Mouse (Mus musculus) kidney, postnatal 0 days (tissue): Measurements from ENCODE around the gene Mrps18b. TPM values are rescaled to one million over a fixed set of nuclear protein-coding genes. Genes with fewer than 3 reads are reported as not detected.
"Not testable (repeated sequence)": the region's sequence is repeated elsewhere in the genome, so short reads cannot be mapped to it uniquely, and the experiment has no call there.

ENCODE experiments used
- ATAC-seq: fragments of 200-750 bp; cut with Nextera tagmentation; replicated peaks from 2 replicates; pipeline ENCODE4 v1.8.0; 2017; ENCODE audit warnings: low read depth, moderate number of reproducible peaks, moderate TSS enrichment, moderate library complexity; ENCODE audit not compliant: low FRiP score
- DNase-seq: peaks from one replicate; pipeline ENCODE4 v3.0.0-alpha.2; 2016; ENCODE audit warnings: low spot score
- H3K27ac ChIP-seq: fragments of 300-500 bp; sonication (generic); 2 replicates; pipeline ENCODE4 v1.5.1; 2014; ENCODE audit warnings: mild to moderate bottlenecking
- H3K27me3 ChIP-seq: fragments of 300-500 bp; sonication (generic); 2 replicates; pipeline ENCODE4 v1.6.1; 2014; ENCODE audit warnings: low read length, mixed read lengths; ENCODE audit not compliant: insufficient read depth
- H3K36me3 ChIP-seq: fragments of 300-500 bp; sonication (generic); 2 replicates; pipeline ENCODE4 v1.6.1; 2014; ENCODE audit warnings: low read length, mixed read lengths; ENCODE audit not compliant: insufficient read depth
- H3K4me1 ChIP-seq: fragments of 300-500 bp; sonication (generic); replicated peaks from 2 replicates; pipeline ENCODE4 v1.6.1; 2014; ENCODE audit warnings: antibody characterized with exemption, low read length, mixed read lengths; ENCODE audit not compliant: insufficient read depth
- H3K4me2 ChIP-seq: fragments of 300-500 bp; sonication (generic); 2 replicates; pipeline ENCODE4 v1.6.1; 2014; ENCODE audit warnings: mild to moderate bottlenecking, low read length, moderate library complexity, mixed read lengths
- H3K4me3 ChIP-seq: fragments of 300-500 bp; sonication (generic); replicated peaks from 2 replicates; pipeline ENCODE4 v1.5.1; 2014; ENCODE audit warnings: low read depth, low read length
- H3K9ac ChIP-seq: fragments of 300-500 bp; sonication (generic); 2 replicates; pipeline ENCODE4 v1.6.1; 2014; ENCODE audit warnings: low read depth, low read length
- H3K9me3 ChIP-seq: fragments of 300-500 bp; sonication (generic); replicated peaks from 2 replicates; pipeline ENCODE4 v1.6.1; 2016; ENCODE audit warnings: low read length, inconsistent platforms, mixed read lengths
- CTCF ChIP-seq: IDR thresholded peaks from 2 replicates; pipeline ENCODE4 v1.5.1; 2016; ENCODE audit warnings: antibody characterized with exemption, low read depth, mild to moderate bottlenecking, moderate library complexity
- WGBS: fragments of 180-500 bp; shearing (Covaris S2); extraction: QIAGEN DNeasy Blood & Tissue Kit; methylation state at CpG from one replicate; pipeline ENCODE4 v1.1.7; 2014; 5-methylcytosine and 5-hydroxymethylcytosine counted together
- polyA plus RNA-seq: library from polyadenylated mRNA; unstranded; fragments of >200 nt; fragmentation: Nextera tagmentation; extraction: Ambion mirVana; gene quantifications from 2 replicates; pipeline ENCODE4 v1.2.1, GENCODE M21; 2015

Mrps18b gene
- polyA plus RNA-seq, 1 experiment from 2014 or later, result 94.7 TPM

DNA sequence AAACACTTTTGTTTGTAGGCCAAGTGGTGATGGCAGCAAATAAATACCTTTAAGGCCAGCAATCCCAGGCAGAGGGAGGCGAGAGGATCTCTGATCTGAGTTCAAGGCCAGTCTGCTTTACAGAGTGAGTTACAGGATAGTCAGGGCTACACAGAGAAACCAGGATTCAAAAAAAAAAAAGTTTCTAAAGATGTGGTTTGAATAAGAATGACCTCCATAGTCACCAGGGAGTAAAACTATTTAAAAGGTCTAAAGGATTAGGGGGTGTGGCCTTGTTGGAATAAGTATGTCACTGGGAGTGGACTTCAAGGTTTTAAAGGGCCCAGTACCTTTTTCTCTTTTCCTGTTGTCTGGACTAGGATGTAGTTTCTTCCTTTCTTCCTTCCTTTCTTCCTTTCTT lies 23.8 kb upstream of the Mrps18b start:
- Histone ChIP-seq H3K9me3 (no peaks in the 10 kb centered on the region), H3K36me3 (no peaks in the 10 kb centered on the region), H3K27ac (no peak overlapping the region), H3K4me2 (no peak overlapping the region), H3K4me1 (no peaks in the 10 kb centered on the region), H3K27me3 (no peaks in the 10 kb centered on the region), H3K9ac (no peak overlapping the region), H3K4me3 (no peak overlapping the region)
- WGBS, result 58% methylated on average over 1 of the region's 1 CpGs
- peak; percentile 12 for DNase-seq
- ATAC-seq, result no peak
- TF ChIP-seq CTCF, result no peak

- no peaks in the 10 kb centered on the region for H3K27me3 ChIP-seq
- WGBS, result 56% methylated on average over 2 of the region's 2 CpGs
- no peak for TF ChIP-seq CTCF
- H3K27ac ChIP-seq, result no peak overlapping the region
- H3K4me3 ChIP-seq, result no peak overlapping the region
- H3K9me3 ChIP-seq, result no peaks in the 10 kb centered on the region
- H3K4me2 ChIP-seq, result no peak overlapping the region
- no peak overlapping the region for H3K9ac ChIP-seq
- no peaks in the 10 kb centered on the region for H3K36me3 ChIP-seq
- H3K4me1 ChIP-seq, result no peaks in the 10 kb centered on the region
- ATAC-seq (no peak), DNase-seq (no peak)
These were observed 22.9 kb upstream of the Mrps18b start for GRCm38 (mm10) chr17:35939108-35939507.

DNA sequence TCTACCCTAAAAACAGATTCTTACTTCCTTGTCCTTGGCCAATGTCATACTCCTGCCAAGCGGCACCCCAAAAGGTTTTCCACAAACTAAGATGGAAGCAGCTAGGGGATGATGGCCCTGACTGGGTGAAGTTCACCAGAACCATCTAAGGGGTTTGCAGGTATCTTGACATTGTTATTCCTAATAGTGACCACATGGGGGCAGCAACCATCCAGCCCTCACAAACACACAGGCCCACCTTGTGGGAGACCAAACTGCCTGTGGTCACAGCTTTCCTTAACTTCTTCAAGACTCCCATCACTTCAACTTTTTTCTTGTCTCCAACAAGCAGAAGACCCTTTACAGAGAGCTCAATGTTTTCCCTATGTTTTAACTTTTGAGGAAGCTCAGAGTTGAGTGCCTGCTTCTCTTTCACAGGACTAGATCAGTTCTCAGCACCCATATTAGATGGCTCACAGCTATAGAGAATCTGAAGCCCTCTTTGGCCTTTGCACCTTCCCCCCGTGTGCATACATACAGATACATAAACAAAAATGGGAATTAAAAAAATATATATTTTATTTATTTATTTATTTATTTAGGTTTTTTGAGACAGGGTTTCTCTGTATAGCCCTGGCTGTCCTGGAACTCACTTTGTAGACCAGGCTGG lies 21.6 kb upstream of the Mrps18b start:
- whole genome bisulfite sequencing, result 48% methylated on average over 2 of the region's 2 CpGs
- H3K27ac ChIP-seq, result no peak overlapping the region
- H3K4me1 ChIP-seq, result no peaks in the 10 kb centered on the region
- DNase-seq, result peak; percentile 81
- no peaks in the 10 kb centered on the region for H3K36me3 ChIP-seq
- ATAC-seq, result peak; percentile 66
- no peak overlapping the region for H3K4me2 ChIP-seq
- H3K9me3 ChIP-seq, result no peaks in the 10 kb centered on the region
- no peaks in the 10 kb centered on the region for H3K27me3 ChIP-seq
- peak; percentile 88 for TF ChIP-seq CTCF
- no peak overlapping the region for H3K4me3 ChIP-seq
- no peak overlapping the region for H3K9ac ChIP-seq

GRCm38 (mm10) chr17:35935763-35936162 lies 19.6 kb upstream of the Mrps18b start:
- H3K4me2 ChIP-seq, H3K27me3 ChIP-seq, ATAC-seq, H3K4me3 ChIP-seq, H3K9ac ChIP-seq, H3K4me1 ChIP-seq, H3K27ac ChIP-seq, DNase-seq, H3K9me3 ChIP-seq, H3K36me3 ChIP-seq: not testable (repeated sequence)
- 88% methylated on average over 14 of the region's 14 CpGs for WGBS

DNA sequence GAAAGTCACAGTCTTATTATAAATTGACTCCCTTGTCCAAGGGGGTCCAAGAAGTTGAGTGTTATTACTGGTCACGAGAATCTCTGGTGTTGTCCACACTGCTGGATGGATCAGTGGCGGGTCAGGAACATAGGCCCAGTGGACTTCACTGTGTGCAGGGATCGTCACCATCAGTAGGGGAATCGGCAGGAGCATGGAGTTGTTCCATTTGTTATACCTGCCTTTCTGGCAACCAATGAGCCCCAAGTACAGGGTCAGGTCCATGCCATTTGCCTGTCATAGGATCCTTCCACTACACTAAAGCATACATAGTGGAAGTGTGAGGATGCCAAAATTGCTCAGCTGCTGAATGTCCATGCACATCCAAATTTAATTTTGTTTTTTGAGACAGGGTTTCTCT lies 16.4 kb upstream of the Mrps18b start:
- TF ChIP-seq CTCF, result no peak
- ATAC-seq, result no peak
- Histone ChIP-seq H3K9ac (no peak overlapping the region), H3K4me2 (no peak overlapping the region), H3K27me3 (no peaks in the 10 kb centered on the region), H3K36me3 (peaks cover 32% of the 10 kb centered on the region), H3K4me3 (no peak overlapping the region), H3K4me1 (no peaks in the 10 kb centered on the region), H3K27ac (no peak overlapping the region), H3K9me3 (no peaks in the 10 kb centered on the region)
- WGBS, result 89% methylated on average over 4 of the region's 4 CpGs
- no peak for DNase-seq

- H3K4me3 ChIP-seq, result no peak overlapping the region
- H3K9ac ChIP-seq, result no peak overlapping the region
- 96% methylated on average over 12 of the region's 12 CpGs for WGBS
- ATAC-seq (peak; percentile 52), DNase-seq (no peak)
- no peaks in the 10 kb centered on the region for H3K27me3 ChIP-seq
- H3K4me1 ChIP-seq, result no peaks in the 10 kb centered on the region
- H3K36me3 ChIP-seq, result peaks cover 45% of the 10 kb centered on the region
- H3K9me3 ChIP-seq, result no peaks in the 10 kb centered on the region
- H3K27ac ChIP-seq, result no peak overlapping the region
- no peak overlapping the region for H3K4me2 ChIP-seq
- no peak for TF ChIP-seq CTCF
These were observed 14.4 kb upstream of the Mrps18b start for GRCm38 (mm10) chr17:35930627-35931026.

DNA sequence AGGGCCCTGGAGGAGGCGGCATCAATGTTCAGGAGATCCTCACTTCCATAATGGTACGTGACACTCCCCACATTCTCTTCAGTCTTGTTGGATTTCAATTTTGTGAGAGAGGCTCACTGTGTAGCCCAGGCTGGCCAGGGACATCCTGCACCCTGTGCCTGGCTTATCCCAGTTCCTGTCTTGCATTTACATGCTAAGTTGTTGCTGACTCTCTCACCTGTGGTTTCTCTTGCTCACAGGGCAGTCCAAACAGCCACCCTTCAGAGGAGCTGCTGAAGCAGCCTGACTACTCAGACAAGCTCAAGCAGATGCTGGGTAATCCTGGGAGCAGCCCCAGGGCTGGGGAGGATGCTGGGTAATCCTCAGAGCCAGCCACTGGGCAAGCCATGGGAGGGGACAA lies 13.3 kb upstream of the Mrps18b start:
- ATAC-seq (no peak), DNase-seq (no peak)
- 97% methylated on average over 2 of the region's 2 CpGs for WGBS
- no peaks in the 10 kb centered on the region for H3K9me3 ChIP-seq
- H3K9ac ChIP-seq, result no peak overlapping the region
- no peak overlapping the region for H3K4me2 ChIP-seq
- no peaks in the 10 kb centered on the region for H3K4me1 ChIP-seq
- no peak overlapping the region for H3K27ac ChIP-seq
- H3K36me3 ChIP-seq, result peaks cover 54% of the 10 kb centered on the region
- no peak overlapping the region for H3K4me3 ChIP-seq
- H3K27me3 ChIP-seq, result no peaks in the 10 kb centered on the region
- no peak for TF ChIP-seq CTCF
